Mouse (Mus musculus) c-Kit-negative CD71-positive TER-119-positive erythroid progenitor cells, embryonic 14.5 days (primary cell): ENCODE measurements around the gene Tcp11l2.

ENCODE experiments used
- DNase-seq: peaks from one replicate; pipeline ENCODE4 v3.0.0-alpha.2; 2013; ENCODE audit warnings: low read depth, low spot score

Tcp11l2 gene

GRCm38 (mm10) chr10:84556120-84556519, 20.3 kb upstream of the Tcp11l2 start:
- DNase-seq: no peak

- peak; percentile 13 for DNase-seq
These were observed 17.9 kb upstream of the Tcp11l2 start for GRCm38 (mm10) chr10:84558511-84558910.

- DNase-seq: no peak
These were observed 16.4 kb upstream of the Tcp11l2 start for GRCm38 (mm10) chr10:84559986-84560385.

GRCm38 (mm10) chr10:84562121-84562520, 14.3 kb upstream of the Tcp11l2 start:
- no peak for DNase-seq

- no peak for DNase-seq
These were observed 13.6 kb upstream of the Tcp11l2 start for GRCm38 (mm10) chr10:84562567-84563554.

GRCm38 (mm10) chr10:84564427-84564826, 12.0 kb upstream of the Tcp11l2 start:
- DNase-seq: no peak

GRCm38 (mm10) chr10:84571052-84571639, 5.3 kb upstream of the Tcp11l2 start:
- DNase-seq: no peak

GRCm38 (mm10) chr10:84573671-84574420, 2.6 kb upstream of the Tcp11l2 start:
- no peak for DNase-seq

GRCm38 (mm10) chr10:84576029-84576394, 414 bp upstream of the Tcp11l2 start:
- peak; percentile 94 for DNase-seq

GRCm38 (mm10) chr10:84577071-84577727, 773 bp downstream of the Tcp11l2 start:
- peak; percentile 36 for DNase-seq

GRCm38 (mm10) chr10:84578738-84579137, 2.3 kb downstream of the Tcp11l2 start:
- DNase-seq: no peak

- no peak for DNase-seq
These were observed 3.1 kb downstream of the Tcp11l2 start for GRCm38 (mm10) chr10:84579527-84579926.

- no peak for DNase-seq
These were observed 4.8 kb downstream of the Tcp11l2 start for GRCm38 (mm10) chr10:84581191-84581590.

GRCm38 (mm10) chr10:84582236-84582635, 5.8 kb downstream of the Tcp11l2 start:
- no peak for DNase-seq

- DNase-seq: no peak
These were observed 8.2 kb downstream of the Tcp11l2 start for GRCm38 (mm10) chr10:84584451-84585293.

- DNase-seq: no peak
These were observed 8.8 kb downstream of the Tcp11l2 start for GRCm38 (mm10) chr10:84585294-84585650.

GRCm38 (mm10) chr10:84590956-84591355, 14.5 kb downstream of the Tcp11l2 start:
- DNase-seq: no peak

GRCm38 (mm10) chr10:84591640-84592148, 15.3 kb downstream of the Tcp11l2 start:
- DNase-seq: no peak

GRCm38 (mm10) chr10:84592745-84593144, 16.3 kb downstream of the Tcp11l2 start:
- no peak for DNase-seq

GRCm38 (mm10) chr10:84597127-84597785, 20.8 kb downstream of the Tcp11l2 start:
- DNase-seq: no peak
